Mouse (Mus musculus): Measurements from ENCODE around the gene Fcrlb. TPM values are rescaled to one million over a fixed set of nuclear protein-coding genes. Genes with fewer than 3 reads are reported as not detected.
A peak's percentile ranks its signal among the peaks of the same experiment; 100 is the strongest.

Fcrlb gene
- polyA plus RNA-seq, 1 experiment = 1.9 TPM

- TF ChIP-seq POLR2A (IDR thresholded peaks at IDR 0.05; ENCODE audit: borderline replicate concordance, insufficient read depth, low read length) (no peak), CTCF (IDR thresholded peaks at IDR 0.05; ENCODE audit: borderline replicate concordance, insufficient read depth, low read depth, low read length) (no peak)
- Histone ChIP-seq H3K4me1 (ENCODE audit: control insufficient read depth, insufficient read depth, low read length) (no peaks in the 10 kb centered on the region), H3K27me3 (ENCODE audit: control insufficient read depth, insufficient read depth, low read length) (no peaks in the 10 kb centered on the region), H3K27ac (ENCODE audit: insufficient read depth, low read length) (no peak overlapping the region), H3K4me3 (replicated peaks; ENCODE audit: insufficient read depth, low read depth, low read length) (no peak overlapping the region)
- no peak for DNase-seq
- 85% methylated on average over 5 of the region's 5 CpGs for WGBS
Measured at GRCm38 (mm10) chr1:170903485-170903884, 9.3 kb downstream of the Fcrlb start.

- DNase-seq = peak; percentile 75 to 85
- TF ChIP-seq POLR2A (IDR thresholded peaks at IDR 0.05; ENCODE audit: borderline replicate concordance, insufficient read depth, low read length) (no peak), CTCF (IDR thresholded peaks at IDR 0.05; ENCODE audit: borderline replicate concordance, insufficient read depth, low read depth, low read length) (peak; percentile 77)
- 30% methylated on average over 10 of the region's 10 CpGs for WGBS
- no peak overlapping the region for H3K27ac ChIP-seq (ENCODE audit: insufficient read depth, low read length)
- peak overlapping the region; percentile 6 for H3K4me3 ChIP-seq (replicated peaks; ENCODE audit: insufficient read depth, low read depth, low read length)
- H3K4me1 ChIP-seq (ENCODE audit: control insufficient read depth, insufficient read depth, low read length) = no peaks in the 10 kb centered on the region
- H3K27me3 ChIP-seq (ENCODE audit: control insufficient read depth, insufficient read depth, low read length) = no peaks in the 10 kb centered on the region
Measured at GRCm38 (mm10) chr1:170901536-170902238, 11.1 kb downstream of the Fcrlb start.

GRCm38 (mm10) chr1:170900799-170901467 lies 11.8 kb downstream of the Fcrlb start:
- 31% methylated on average over 10 of the region's 10 CpGs for WGBS
- TF ChIP-seq POLR2A (IDR thresholded peaks at IDR 0.05; ENCODE audit: borderline replicate concordance, insufficient read depth, low read length) (no peak), CTCF (IDR thresholded peaks at IDR 0.05; ENCODE audit: borderline replicate concordance, insufficient read depth, low read depth, low read length) (peak; percentile 37; the same call in 1 of the 2 replicates)
- no peaks in the 10 kb centered on the region for H3K27me3 ChIP-seq (ENCODE audit: control insufficient read depth, insufficient read depth, low read length)

GRCm38 (mm10) chr1:170898413-170899075 lies 14.2 kb downstream of the Fcrlb start:
- Histone ChIP-seq H3K4me1 (ENCODE audit: control insufficient read depth, insufficient read depth, low read length) (no peaks in the 10 kb centered on the region), H3K27me3 (ENCODE audit: control insufficient read depth, insufficient read depth, low read length) (no peaks in the 10 kb centered on the region), H3K4me3 (replicated peaks; ENCODE audit: insufficient read depth, low read depth, low read length) (no peak overlapping the region), H3K27ac (ENCODE audit: insufficient read depth, low read length) (no peak overlapping the region)
- WGBS = 76% methylated on average over 16 of the region's 16 CpGs
- no peak for DNase-seq
- TF ChIP-seq CTCF (IDR thresholded peaks at IDR 0.05; ENCODE audit: borderline replicate concordance, insufficient read depth, low read depth, low read length) = no peak
- no peak for TF ChIP-seq POLR2A (IDR thresholded peaks at IDR 0.05; ENCODE audit: borderline replicate concordance, insufficient read depth, low read length)

More at GRCm38 (mm10) chr1:170900799-170901467, 11.8 kb downstream of the Fcrlb start:
- peak overlapping the region; percentile 1 for H3K4me3 ChIP-seq (replicated peaks; ENCODE audit: insufficient read depth, low read depth, low read length)
- H3K27ac ChIP-seq (ENCODE audit: insufficient read depth, low read length) = no peak overlapping the region
- DNase-seq = peak in 1 of 2 experiments; percentile 36
- H3K4me1 ChIP-seq (ENCODE audit: control insufficient read depth, insufficient read depth, low read length) = no peaks in the 10 kb centered on the region

- no peak overlapping the region for H3K27ac ChIP-seq (ENCODE audit: insufficient read depth, low read length)
- no peak for DNase-seq
- WGBS = 79% methylated on average over 5 of the region's 5 CpGs
- TF ChIP-seq CTCF (IDR thresholded peaks at IDR 0.05; ENCODE audit: borderline replicate concordance, insufficient read depth, low read depth, low read length) (no peak), POLR2A (IDR thresholded peaks at IDR 0.05; ENCODE audit: borderline replicate concordance, insufficient read depth, low read length) (no peak)
- no peak overlapping the region for H3K4me3 ChIP-seq (replicated peaks; ENCODE audit: insufficient read depth, low read depth, low read length)
- H3K27me3 ChIP-seq (ENCODE audit: control insufficient read depth, insufficient read depth, low read length) = no peaks in the 10 kb centered on the region
- H3K4me1 ChIP-seq (ENCODE audit: control insufficient read depth, insufficient read depth, low read length) = no peaks in the 10 kb centered on the region
Measured at GRCm38 (mm10) chr1:170896651-170897281, 16.0 kb downstream of the Fcrlb start.

- TF ChIP-seq CTCF (IDR thresholded peaks at IDR 0.05; ENCODE audit: borderline replicate concordance, insufficient read depth, low read depth, low read length) = peak; percentile 29; the same call in 1 of the 2 replicates
- no peak for TF ChIP-seq POLR2A (IDR thresholded peaks at IDR 0.05; ENCODE audit: borderline replicate concordance, insufficient read depth, low read length)
- Histone ChIP-seq H3K4me3 (replicated peaks; ENCODE audit: insufficient read depth, low read depth, low read length) (no peak overlapping the region), H3K4me1 (ENCODE audit: control insufficient read depth, insufficient read depth, low read length) (no peaks in the 10 kb centered on the region), H3K27ac (ENCODE audit: insufficient read depth, low read length) (no peak overlapping the region), H3K27me3 (ENCODE audit: control insufficient read depth, insufficient read depth, low read length) (no peaks in the 10 kb centered on the region)
- WGBS = 67% methylated on average over 9 of the region's 9 CpGs
- peak in 1 of 2 experiments; percentile 36 for DNase-seq
Measured at GRCm38 (mm10) chr1:170894603-170895602, 17.8 kb downstream of the Fcrlb start.

All from cerebellum, adult 2 months (tissue).